ENCODE assay signal across 17 mouse cellular contexts in genomic region chr13:32080520-32081249, GRCm38 (mm10).
A peak's percentile ranks its signal among the peaks of the same experiment; 100 is the strongest.
DNase-seq lines count a peak whose midpoint lies in the region; ATAC-seq and TF ChIP-seq lines count a peak whose summit lies in the region.
"Had no signal": no experiment of that assay in that cellular context is flagged by ENCODE, and none has a peak within 500 bp of the region (broad histone marks: within the 10 kb centered on the region; RNA-seq: fewer than 3 reads in every experiment).

No protein-coding gene starts in this region.

- DNase-seq in adrenal gland, adult 2 months, result peak; percentile 24
- no peak for DNase-seq in adrenal gland, postnatal 4 days (ENCODE audit: low spot score in 2 of 2)
- no peak for DNase-seq in stomach, postnatal 0 days (ENCODE audit: low spot score)
- peak; percentile 22 to 41 for DNase-seq in kidney, postnatal 4 days
- DNase-seq in yolk sac, embryonic 10.5 days (ENCODE audit: low spot score), result peak; percentile 12
- no peak for DNase-seq in testis, postnatal 14 days (ENCODE audit: low spot score)
- DNase-seq: heart, adult 2 months; heart, postnatal 14 days; liver, embryonic 13.5 days; right cerebral cortex, postnatal 25 days; thymus, postnatal 25 days had no signal

- no peak overlapping the region for H3K4me3 ChIP-seq in stomach, embryonic 14.5 days (ENCODE audit: low read depth, low read length)
- H3K4me3 ChIP-seq in stomach, postnatal 0 days (ENCODE audit: low read depth, low read length), result no peak overlapping the region
- no peak overlapping the region for H3K4me3 ChIP-seq in intestine, postnatal 0 days (ENCODE audit: low read depth, low read length)
- H3K4me3 ChIP-seq: erythroblast, embryonic 14.5 days; heart, adult 2 months; left cerebral cortex, adult 2 months; liver, embryonic 13.5 days had no signal

- no peaks in the 10 kb centered on the region for H3K9me3 ChIP-seq in stomach, embryonic 14.5 days (ENCODE audit: control insufficient read depth, low read depth, low read length)
- no peaks in the 10 kb centered on the region for H3K9me3 ChIP-seq in stomach, postnatal 0 days (ENCODE audit: control insufficient read depth, low read length)
- H3K9me3 ChIP-seq in intestine, postnatal 0 days (ENCODE audit: control insufficient read depth), result no peaks in the 10 kb centered on the region
- H3K9me3 ChIP-seq: liver, embryonic 13.5 days had no signal

- TF ChIP-seq CTCF in stomach, postnatal 0 days (IDR thresholded peaks at IDR 0.05; ENCODE audit: low read depth), result no peak
- TF ChIP-seq CTCF in intestine, postnatal 0 days (IDR thresholded peaks at IDR 0.05; ENCODE audit: low read depth), result no peak

- WGBS in stomach, embryonic 14.5 days, result 31% methylated on average over 6 of the region's 6 CpGs
- 42% methylated on average over 6 of the region's 6 CpGs for WGBS in stomach, postnatal 0 days
- WGBS in intestine, postnatal 0 days, result 50% methylated on average over 6 of the region's 6 CpGs

- H3K4me2 ChIP-seq in stomach, embryonic 14.5 days (replicated peaks; ENCODE audit: low read depth, low read length), result no peak overlapping the region
- no peak overlapping the region for H3K4me2 ChIP-seq in stomach, postnatal 0 days (replicated peaks; ENCODE audit: low read depth)
- no peak overlapping the region for H3K4me2 ChIP-seq in intestine, postnatal 0 days (replicated peaks; ENCODE audit: low read depth)
- H3K4me2 ChIP-seq: liver, embryonic 13.5 days had no signal

- no peak overlapping the region for H3K27ac ChIP-seq in stomach, embryonic 14.5 days (ENCODE audit: low read length)
- no peak overlapping the region for H3K27ac ChIP-seq in stomach, postnatal 0 days (replicated peaks)
- H3K27ac ChIP-seq in intestine, postnatal 0 days (ENCODE audit: low read depth, low read length), result no peak overlapping the region
- H3K27ac ChIP-seq: heart, adult 2 months; left cerebral cortex, adult 2 months; liver, embryonic 13.5 days; macrophage had no signal

- no peaks in the 10 kb centered on the region for H3K4me1 ChIP-seq in stomach, embryonic 14.5 days (ENCODE audit: control insufficient read depth, insufficient read depth, low read length)
- H3K4me1 ChIP-seq in stomach, postnatal 0 days (replicated peaks; ENCODE audit: control insufficient read depth, insufficient read depth), result no peaks in the 10 kb centered on the region
- H3K4me1 ChIP-seq in intestine, postnatal 0 days (replicated peaks; ENCODE audit: control insufficient read depth, insufficient read depth, low read length), result no peaks in the 10 kb centered on the region
- H3K4me1 ChIP-seq: liver, embryonic 13.5 days had no signal

- ATAC-seq in stomach, embryonic 14.5 days (ENCODE audit: insufficient number of reproducible peaks, insufficient read depth, low FRiP score, low read depth), result peak; percentile 14; the same call in 1 of the 2 replicates
- no peak for ATAC-seq in stomach, postnatal 0 days (ENCODE audit: low FRiP score, low TSS enrichment)
- no peak for ATAC-seq in intestine, postnatal 0 days
- ATAC-seq: midbrain, embryonic 16.5 days had no signal

- no peak overlapping the region for H3K9ac ChIP-seq in stomach, embryonic 14.5 days (replicated peaks; ENCODE audit: low read depth, low read length)
- no peak overlapping the region for H3K9ac ChIP-seq in stomach, postnatal 0 days (ENCODE audit: low read length)
- no peak overlapping the region for H3K9ac ChIP-seq in intestine, postnatal 0 days (ENCODE audit: low read depth, low read length)
- H3K9ac ChIP-seq: liver, embryonic 13.5 days had no signal

- no peaks in the 10 kb centered on the region for H3K27me3 ChIP-seq in stomach, embryonic 14.5 days (ENCODE audit: control insufficient read depth, insufficient read depth, low read length)
- no peaks in the 10 kb centered on the region for H3K27me3 ChIP-seq in stomach, postnatal 0 days (ENCODE audit: control insufficient read depth, insufficient read depth, low read length)
- no peaks in the 10 kb centered on the region for H3K27me3 ChIP-seq in intestine, postnatal 0 days (replicated peaks; ENCODE audit: control insufficient read depth, insufficient read depth, low read length)
- H3K27me3 ChIP-seq: liver, embryonic 13.5 days had no signal

- H3K36me3 ChIP-seq in stomach, embryonic 14.5 days (ENCODE audit: control insufficient read depth, insufficient read depth, low read length), result no peaks in the 10 kb centered on the region
- no peaks in the 10 kb centered on the region for H3K36me3 ChIP-seq in stomach, postnatal 0 days (ENCODE audit: control insufficient read depth, insufficient read depth, low read length)
- no peaks in the 10 kb centered on the region for H3K36me3 ChIP-seq in intestine, postnatal 0 days (ENCODE audit: control insufficient read depth, insufficient read depth)
- H3K36me3 ChIP-seq: liver, embryonic 13.5 days had no signal

- no peak for TF ChIP-seq EP300 in stomach, postnatal 0 days (optimal IDR thresholded peaks at IDR 0.05)

Comparison
In these comparisons a context has a peak if more than half of its experiments do, and no peak if none do; other contexts are left out.
1. DNase-seq: peak in adrenal gland, adult 2 months (single experiment), kidney, postnatal 4 days (2 of 2) and yolk sac, embryonic 10.5 days (single experiment); none in adrenal gland, postnatal 4 days (0 of 2), stomach, postnatal 0 days (single experiment) and testis, postnatal 14 days (single experiment).